Mouse (Mus musculus) liver, postnatal 0 days (tissue): Measurements from ENCODE around the gene Tspo. TPM values are rescaled to one million over a fixed set of nuclear protein-coding genes. Genes with fewer than 3 reads are reported as not detected.

ENCODE experiments used
- ATAC-seq: fragments of 200-750 bp; cut with Nextera tagmentation; 2 replicates; pipeline ENCODE4 v1.8.0; 2017; ENCODE audit warnings: mild to moderate bottlenecking, moderate library complexity
- DNase-seq: peaks from one replicate; pipeline ENCODE4 v3.0.0-alpha.2; 2016
- H3K27ac ChIP-seq: fragments of 300-500 bp; sonication (generic); 2 replicates; pipeline ENCODE4 v1.5.1; 2014; ENCODE audit warnings: antibody characterized with exemption, moderate library complexity, mild to moderate bottlenecking, low read depth
- H3K27me3 ChIP-seq: fragments of 300-500 bp; sonication (generic); 2 replicates; pipeline ENCODE4 v1.6.1; 2014; ENCODE audit warnings: low read length, control low read depth, mixed read lengths; ENCODE audit not compliant: insufficient read depth
- H3K36me3 ChIP-seq: fragments of 300-500 bp; sonication (generic); replicated peaks from 2 replicates; pipeline ENCODE4 v1.6.1; 2014; ENCODE audit warnings: mild to moderate bottlenecking, control low read depth, low read length, moderate library complexity, mixed read lengths; ENCODE audit not compliant: insufficient read depth
- H3K4me1 ChIP-seq: fragments of 300-500 bp; sonication (generic); 2 replicates; pipeline ENCODE4 v1.6.1; 2014; ENCODE audit warnings: antibody characterized with exemption, mild to moderate bottlenecking, control low read depth; ENCODE audit not compliant: insufficient read depth
- H3K4me2 ChIP-seq: fragments of 300-500 bp; sonication (generic); 2 replicates; pipeline ENCODE4 v1.6.1; 2014; ENCODE audit warnings: low read depth, mild to moderate bottlenecking, low read length, moderate library complexity, mixed read lengths
- H3K4me3 ChIP-seq: fragments of 300-500 bp; sonication (generic); 2 replicates; pipeline ENCODE4 v1.5.1; 2014; ENCODE audit warnings: low read depth, low read length
- H3K9ac ChIP-seq: fragments of 300-500 bp; sonication (generic); replicated peaks from 2 replicates; pipeline ENCODE4 v1.6.1; 2014; ENCODE audit warnings: mild to moderate bottlenecking, moderate library complexity
- H3K9me3 ChIP-seq: fragments of 300-500 bp; sonication (generic); 2 replicates; pipeline ENCODE4 v1.6.1; 2016; ENCODE audit warnings: mild to moderate bottlenecking, control low read depth, low read length, mixed read lengths
- CTCF ChIP-seq: sonication (generic); IDR thresholded peaks from 2 replicates; pipeline ENCODE4 v1.5.1; 2016; ENCODE audit warnings: antibody characterized with exemption, low read depth
- EP300 ChIP-seq: IDR thresholded peaks from 2 replicates; pipeline ENCODE4 v1.6.1; 2016; ENCODE audit warnings: antibody characterized with exemption, low read depth, mild to moderate bottlenecking
- WGBS: fragments of 180-500 bp; shearing (Covaris S2); extraction: QIAGEN DNeasy Blood & Tissue Kit; methylation state at CpG from one replicate; pipeline ENCODE4 v1.1.7; 2014; ENCODE audit not compliant: insufficient replicate concordance; 5-methylcytosine and 5-hydroxymethylcytosine counted together
- polyA plus RNA-seq: library from polyadenylated mRNA; unstranded; fragments of >200 nt; fragmentation: Nextera tagmentation; extraction: Ambion mirVana; gene quantifications from 2 replicates; pipeline ENCODE4 v1.2.1, GENCODE M21; 2015

Tspo gene
- polyA plus RNA-seq, 1 experiment from 2014 or later: 183 TPM

- ATAC-seq: no peak
- H3K4me2 ChIP-seq: peak overlapping the region; percentile 90
- peak overlapping the region; percentile 11; the same call in 1 of the 2 replicates for H3K4me3 ChIP-seq
- no peak for DNase-seq
- peak overlapping the region; percentile 65 for H3K27ac ChIP-seq
- no peaks in the 10 kb centered on the region for H3K27me3 ChIP-seq
- H3K36me3 ChIP-seq: no peaks in the 10 kb centered on the region
- H3K4me1 ChIP-seq: peaks cover 28% of the 10 kb centered on the region
- 76% methylated on average over 5 of the region's 5 CpGs for WGBS
- TF ChIP-seq EP300: no peak
- TF ChIP-seq CTCF: no peak
- peak overlapping the region; percentile 59; the same call in 1 of the 2 replicates for H3K9ac ChIP-seq
- no peaks in the 10 kb centered on the region for H3K9me3 ChIP-seq
These were observed 2.6 kb downstream of the Tspo start for GRCm38 (mm10) chr15:83566006-83566405.

- H3K4me1 ChIP-seq: peaks cover 33% of the 10 kb centered on the region
- no peak overlapping the region for H3K4me2 ChIP-seq
- ATAC-seq (no peak), DNase-seq (no peak)
- H3K27ac ChIP-seq: no peak overlapping the region
- TF ChIP-seq EP300 (no peak), CTCF (no peak)
- no peaks in the 10 kb centered on the region for H3K9me3 ChIP-seq
- H3K27me3 ChIP-seq: no peaks in the 10 kb centered on the region
- 76% methylated on average over 3 of the region's 3 CpGs for WGBS
- peaks cover 14% of the 10 kb centered on the region for H3K36me3 ChIP-seq
- no peak overlapping the region for H3K9ac ChIP-seq
- no peak overlapping the region for H3K4me3 ChIP-seq
These were observed 4.3 kb downstream of the Tspo start for GRCm38 (mm10) chr15:83567728-83568127.

- H3K36me3 ChIP-seq: peaks cover 19% of the 10 kb centered on the region
- H3K9ac ChIP-seq: no peak overlapping the region
- TF ChIP-seq EP300 (no peak), CTCF (no peak)
- no peak for DNase-seq
- H3K4me1 ChIP-seq: peaks cover 29% of the 10 kb centered on the region
- no peak for ATAC-seq
- no peak overlapping the region for H3K4me2 ChIP-seq
- no peaks in the 10 kb centered on the region for H3K9me3 ChIP-seq
- no peaks in the 10 kb centered on the region for H3K27me3 ChIP-seq
- 86% methylated on average over 5 of the region's 5 CpGs for WGBS
- H3K27ac ChIP-seq: no peak overlapping the region
- no peak overlapping the region for H3K4me3 ChIP-seq
These were observed 5.2 kb downstream of the Tspo start for GRCm38 (mm10) chr15:83568544-83568943.

- Histone ChIP-seq H3K4me3 (no peak overlapping the region), H3K9me3 (no peaks in the 10 kb centered on the region), H3K9ac (no peak overlapping the region), H3K36me3 (peaks cover 29% of the 10 kb centered on the region), H3K4me1 (peaks cover 25% of the 10 kb centered on the region), H3K27ac (no peak overlapping the region), H3K27me3 (no peaks in the 10 kb centered on the region), H3K4me2 (no peak overlapping the region)
- TF ChIP-seq CTCF (no peak), EP300 (no peak)
- DNase-seq (no peak), ATAC-seq (no peak)
- WGBS: 65% methylated on average over 11 of the region's 11 CpGs
These were observed 6.3 kb downstream of the Tspo start for GRCm38 (mm10) chr15:83569682-83570081.

GRCm38 (mm10) chr15:83570641-83571040 lies 7.2 kb downstream of the Tspo start:
- WGBS: 61% methylated on average over 2 of the region's 2 CpGs
- Histone ChIP-seq H3K9ac (no peak overlapping the region), H3K9me3 (no peaks in the 10 kb centered on the region), H3K27me3 (no peaks in the 10 kb centered on the region), H3K4me3 (no peak overlapping the region), H3K36me3 (peaks cover 38% of the 10 kb centered on the region), H3K4me2 (no peak overlapping the region), H3K4me1 (peaks cover 16% of the 10 kb centered on the region), H3K27ac (no peak overlapping the region)
- no peak for ATAC-seq
- no peak for DNase-seq
- TF ChIP-seq CTCF: peak; percentile 67
- TF ChIP-seq EP300: no peak

- 64% methylated on average over 5 of the region's 5 CpGs for WGBS
- Histone ChIP-seq H3K27me3 (no peaks in the 10 kb centered on the region), H3K27ac (peak overlapping the region; percentile 74), H3K4me2 (no peak overlapping the region), H3K4me3 (no peak overlapping the region), H3K4me1 (peaks cover 9% of the 10 kb centered on the region), H3K36me3 (peaks cover 47% of the 10 kb centered on the region), H3K9me3 (no peaks in the 10 kb centered on the region), H3K9ac (no peak overlapping the region)
- DNase-seq: peak; percentile 65
- TF ChIP-seq CTCF (no peak), EP300 (no peak)
- ATAC-seq: peak; percentile 85
These were observed 8.2 kb downstream of the Tspo start for GRCm38 (mm10) chr15:83571636-83572035.

- Histone ChIP-seq H3K4me3 (no peak overlapping the region), H3K36me3 (peaks cover 52% of the 10 kb centered on the region), H3K27me3 (no peaks in the 10 kb centered on the region), H3K9me3 (no peaks in the 10 kb centered on the region), H3K27ac (peak overlapping the region; percentile 74), H3K9ac (no peak overlapping the region), H3K4me1 (peaks cover 9% of the 10 kb centered on the region), H3K4me2 (no peak overlapping the region)
- no peak for TF ChIP-seq CTCF
- ATAC-seq: no peak
- WGBS: 81% methylated on average over 4 of the region's 4 CpGs
- no peak for DNase-seq
These were observed 8.7 kb downstream of the Tspo start for GRCm38 (mm10) chr15:83572132-83572531.
